Mouse (Mus musculus) limb, embryonic 13.5 days (tissue): ENCODE measurements at regions not wholly inside any gene's neighbourhood (a gene's known extent, or its start where the extent isn't known, plus 50 kb on each side); places are given as distances from the start of the nearest gene placed in this dataset.
A peak's percentile ranks its signal among the peaks of the same experiment; 100 is the strongest.
"Not testable (repeated sequence)": the region's sequence is repeated elsewhere in the genome, so short reads cannot be mapped to it uniquely, and the experiment has no call there.

Experiments used
- ATAC-seq: fragments of 200-750 bp; cut with Nextera tagmentation; 2 replicates; pipeline ENCODE4 v1.8.0; 2017; ENCODE audit warnings: low read depth, moderate number of reproducible peaks, moderate TSS enrichment; ENCODE audit not compliant: low FRiP score
- H3K27ac ChIP-seq: fragments of 300-500 bp; sonication (generic); 2 replicates; pipeline ENCODE4 v1.5.1; 2015; ENCODE audit warnings: inconsistent platforms, mild to moderate bottlenecking, moderate library complexity
- H3K27me3 ChIP-seq: fragments of 300-500 bp; sonication (generic); 2 replicates; pipeline ENCODE4 v1.6.1; 2015; ENCODE audit warnings: mild to moderate bottlenecking, inconsistent platforms
- H3K36me3 ChIP-seq: fragments of 300-500 bp; sonication (generic); 2 replicates; pipeline ENCODE4 v1.6.1; 2015; ENCODE audit warnings: inconsistent platforms, mild to moderate bottlenecking, moderate library complexity
- H3K4me1 ChIP-seq: fragments of 300-500 bp; sonication (generic); 2 replicates; pipeline ENCODE4 v1.6.1; 2015; ENCODE audit warnings: inconsistent platforms
- H3K4me2 ChIP-seq: fragments of 300-500 bp; sonication (generic); replicated peaks from 2 replicates; pipeline ENCODE4 v1.6.1; 2015; ENCODE audit warnings: inconsistent platforms, mild to moderate bottlenecking, moderate library complexity
- H3K4me3 ChIP-seq: fragments of 300-500 bp; sonication (generic); 2 replicates; pipeline ENCODE4 v1.5.1; 2015; ENCODE audit warnings: moderate library complexity, mild to moderate bottlenecking, inconsistent platforms
- H3K9ac ChIP-seq: fragments of 300-500 bp; sonication (generic); 2 replicates; pipeline ENCODE4 v1.6.1; 2015; ENCODE audit warnings: mild to moderate bottlenecking, inconsistent platforms
- H3K9me3 ChIP-seq: fragments of 300-500 bp; sonication (generic); 2 replicates; pipeline ENCODE4 v1.6.1; 2016; ENCODE audit warnings: inconsistent platforms
- WGBS: fragments of 180-500 bp; shearing (Covaris S2); methylation state at CpG from one replicate; pipeline ENCODE4 v1.1.7; 2015; 5-methylcytosine and 5-hydroxymethylcytosine counted together

GRCm38 (mm10) chr12:77045356-77045755 lies 83.4 kb upstream of the Max start:
- Histone ChIP-seq H3K9me3 (no peaks in the 10 kb centered on the region), H3K4me2 (no peak overlapping the region), H3K36me3 (no peaks in the 10 kb centered on the region), H3K27me3 (peaks cover 50% of the 10 kb centered on the region), H3K9ac (no peak overlapping the region), H3K4me1 (peaks cover 10% of the 10 kb centered on the region), H3K4me3 (no peak overlapping the region), H3K27ac (no peak overlapping the region)
- no peak for ATAC-seq
- 61% methylated on average over 10 of the region's 10 CpGs for WGBS

GRCm38 (mm10) chr12:77042356-77042755 lies 80.4 kb upstream of the Max start:
- WGBS: 10% methylated on average over 4 of the region's 4 CpGs
- no peaks in the 10 kb centered on the region for H3K36me3 ChIP-seq

GRCm38 (mm10) chr12:77041141-77041540 lies 79.1 kb upstream of the Max start:
- Histone ChIP-seq H3K9me3 (no peaks in the 10 kb centered on the region), H3K36me3 (no peaks in the 10 kb centered on the region), H3K27me3 (peaks cover 25% of the 10 kb centered on the region), H3K4me3 (no peak overlapping the region), H3K4me2 (no peak overlapping the region), H3K9ac (no peak overlapping the region), H3K27ac (no peak overlapping the region), H3K4me1 (peaks cover 9% of the 10 kb centered on the region)
- ATAC-seq: no peak
- WGBS: 32% methylated on average over 5 of the region's 5 CpGs

More at GRCm38 (mm10) chr12:77042356-77042755, 80.4 kb upstream of the Max start:
- H3K4me3 ChIP-seq: no peak overlapping the region
- peaks cover 32% of the 10 kb centered on the region for H3K27me3 ChIP-seq
- H3K27ac ChIP-seq: no peak overlapping the region
- ATAC-seq: no peak
- peaks cover 10% of the 10 kb centered on the region for H3K4me1 ChIP-seq
- no peaks in the 10 kb centered on the region for H3K9me3 ChIP-seq
- no peak overlapping the region for H3K9ac ChIP-seq
- no peak overlapping the region for H3K4me2 ChIP-seq

- Histone ChIP-seq H3K36me3 (no peaks in the 10 kb centered on the region), H3K4me1 (peaks cover 5% of the 10 kb centered on the region; the same call in 1 of the 2 replicates), H3K27me3 (peaks cover 14% of the 10 kb centered on the region; the same call in 1 of the 2 replicates), H3K4me3 (no peak overlapping the region), H3K4me2 (no peak overlapping the region), H3K9ac (no peak overlapping the region), H3K9me3 (no peaks in the 10 kb centered on the region), H3K27ac (no peak overlapping the region)
- 86% methylated on average over 4 of the region's 4 CpGs for WGBS
- no peak for ATAC-seq
Measured at GRCm38 (mm10) chr12:77039953-77040305, 77.9 kb upstream of the Max start.

- Histone ChIP-seq H3K36me3 (no peaks in the 10 kb centered on the region), H3K9me3 (no peaks in the 10 kb centered on the region), H3K4me1 (peaks cover 5% of the 10 kb centered on the region; the same call in 1 of the 2 replicates), H3K27ac (no peak overlapping the region), H3K9ac (no peak overlapping the region), H3K4me3 (no peak overlapping the region), H3K27me3 (0 out of 2 replicates have a peak, but pooled peaks cover 14% of the 10 kb centered on the region), H3K4me2 (no peak overlapping the region)
- 82% methylated on average over 17 of the region's 17 CpGs for WGBS
- no peak for ATAC-seq
Measured at GRCm38 (mm10) chr12:77039295-77039952, 77.4 kb upstream of the Max start.

- Histone ChIP-seq H3K4me1 (no peaks in the 10 kb centered on the region), H3K9me3 (no peaks in the 10 kb centered on the region), H3K27me3 (0 out of 2 replicates have a peak, but pooled peaks cover 2% of the 10 kb centered on the region), H3K4me2 (no peak overlapping the region), H3K9ac (no peak overlapping the region), H3K27ac (no peak overlapping the region), H3K4me3 (no peak overlapping the region), H3K36me3 (no peaks in the 10 kb centered on the region)
- no peak for ATAC-seq
- WGBS: 50% methylated on average over 2 of the region's 2 CpGs
Measured at GRCm38 (mm10) chr12:77035676-77036075, 73.7 kb upstream of the Max start.

GRCm38 (mm10) chr12:77031448-77031847 lies 69.4 kb upstream of the Max start:
- Histone ChIP-seq H3K4me3 (no peak overlapping the region), H3K4me2 (no peak overlapping the region), H3K27ac (no peak overlapping the region), H3K27me3 (no peaks in the 10 kb centered on the region), H3K9me3 (no peaks in the 10 kb centered on the region), H3K4me1 (no peaks in the 10 kb centered on the region), H3K9ac (no peak overlapping the region), H3K36me3 (no peaks in the 10 kb centered on the region)
- ATAC-seq: no peak
- WGBS: 61% methylated on average over 1 of the region's 1 CpGs

GRCm38 (mm10) chr12:77025431-77025879 lies 63.5 kb upstream of the Max start:
- Histone ChIP-seq H3K4me3 (no peak overlapping the region), H3K4me1 (peaks cover 23% of the 10 kb centered on the region), H3K9ac (no peak overlapping the region), H3K4me2 (no peak overlapping the region), H3K9me3 (no peaks in the 10 kb centered on the region), H3K27me3 (0 out of 2 replicates have a peak, but pooled peaks cover 4% of the 10 kb centered on the region), H3K27ac (no peak overlapping the region), H3K36me3 (no peaks in the 10 kb centered on the region)
- WGBS: 72% methylated on average over 7 of the region's 7 CpGs
- ATAC-seq: no peak

GRCm38 (mm10) chr12:77022538-77022937 lies 60.5 kb upstream of the Max start:
- H3K27ac ChIP-seq: 0 out of 2 replicates have a peak overlapping the region, but pooled peaks have one; percentile 15
- no peak overlapping the region for H3K9ac ChIP-seq
- WGBS: 31% methylated on average over 5 of the region's 5 CpGs
- 0 out of 2 replicates have a peak, but pooled peaks have one; percentile 26 for ATAC-seq
- peaks cover 23% of the 10 kb centered on the region for H3K4me1 ChIP-seq
- H3K27me3 ChIP-seq: 0 out of 2 replicates have a peak, but pooled peaks cover 4% of the 10 kb centered on the region
- H3K36me3 ChIP-seq: no peaks in the 10 kb centered on the region
- no peak overlapping the region for H3K4me3 ChIP-seq
- 0 out of 2 replicates have a peak overlapping the region, but pooled peaks have one; percentile 2 for H3K4me2 ChIP-seq
- H3K9me3 ChIP-seq: no peaks in the 10 kb centered on the region

GRCm38 (mm10) chr12:77021881-77022280 lies 59.9 kb upstream of the Max start:
- ATAC-seq: no peak
- no peak overlapping the region for H3K4me3 ChIP-seq
- H3K4me2 ChIP-seq: no peak overlapping the region
- H3K27ac ChIP-seq: no peak overlapping the region; the same call in 1 of the 2 replicates
- H3K4me1 ChIP-seq: peaks cover 23% of the 10 kb centered on the region
- 0 out of 2 replicates have a peak, but pooled peaks cover 4% of the 10 kb centered on the region for H3K27me3 ChIP-seq
- WGBS: 78% methylated on average over 5 of the region's 5 CpGs
- H3K9ac ChIP-seq: no peak overlapping the region
- no peaks in the 10 kb centered on the region for H3K36me3 ChIP-seq
- no peaks in the 10 kb centered on the region for H3K9me3 ChIP-seq

GRCm38 (mm10) chr12:77019708-77020511 lies 57.9 kb upstream of the Max start:
- Histone ChIP-seq H3K4me3 (no peak overlapping the region), H3K27me3 (0 out of 2 replicates have a peak, but pooled peaks cover 4% of the 10 kb centered on the region), H3K9me3 (no peaks in the 10 kb centered on the region), H3K9ac (no peak overlapping the region), H3K27ac (no peak overlapping the region), H3K4me2 (no peak overlapping the region), H3K36me3 (no peaks in the 10 kb centered on the region), H3K4me1 (peaks cover 23% of the 10 kb centered on the region)
- ATAC-seq: no peak
- 60% methylated on average over 14 of the region's 14 CpGs for WGBS

GRCm38 (mm10) chr12:77019148-77019547 lies 57.1 kb upstream of the Max start:
- not testable (repeated sequence) for ATAC-seq, H3K27me3 ChIP-seq, H3K9ac ChIP-seq, H3K27ac ChIP-seq, H3K4me3 ChIP-seq, H3K36me3 ChIP-seq, H3K9me3 ChIP-seq, H3K4me2 ChIP-seq
- WGBS: 29% methylated on average over 2 of the region's 2 CpGs
- peaks cover 23% of the 10 kb centered on the region for H3K4me1 ChIP-seq
